Mouse (Mus musculus) lung, postnatal 0 days (tissue): ENCODE results near the gene Rbbp8nl.

ENCODE experiments used
- CTCF ChIP-seq: IDR thresholded peaks from 2 replicates; pipeline ENCODE4 v1.5.1; 2016; ENCODE audit warnings: antibody characterized with exemption, mild to moderate bottlenecking
- EP300 ChIP-seq: IDR thresholded peaks from 2 replicates; pipeline ENCODE4 v1.6.1; 2016; ENCODE audit warnings: antibody characterized with exemption, mild to moderate bottlenecking, control low read depth

GRCm38 (mm10) chr2:180256296-180257000 lies 33.2 kb downstream of the Rbbp8nl start:
- TF ChIP-seq CTCF (no peak), EP300 (no peak)
